Mouse (Mus musculus): ENCODE measurements around the gene Cyp4f18.

- TF ChIP-seq TBP (IDR thresholded peaks at IDR 0.05; ENCODE audit: low read depth, low read length), result no peak
- TF ChIP-seq CTCF (IDR thresholded peaks at IDR 0.05 in 2 of 3, conservative IDR thresholded peaks at IDR 0.05 in 1 of 3; ENCODE audit: control insufficient read depth in 1 of 3, insufficient read depth in 1 of 3, low read depth in 2 of 3, low read length in 3 of 3, poor library complexity in 1 of 3, severe bottlenecking in 1 of 3), result no peak
- TF ChIP-seq MAFK (IDR thresholded peaks at IDR 0.05; ENCODE audit: borderline replicate concordance, low read depth, low read length), result no peak
- no peak for TF ChIP-seq EP300 (IDR thresholded peaks at IDR 0.05; ENCODE audit: low read depth in 1 of 2, low read length in 2 of 2)
- TF ChIP-seq MAX (IDR thresholded peaks at IDR 0.05; ENCODE audit: low read length), result no peak
- TF ChIP-seq USF2 (IDR thresholded peaks at IDR 0.05; ENCODE audit: borderline replicate concordance in 1 of 2, insufficient read depth in 1 of 2, low read depth in 1 of 2, low read length in 2 of 2), result no peak
- TF ChIP-seq NELFE (IDR thresholded peaks at IDR 0.05; ENCODE audit: low read depth, low read length), result no peak
- TF ChIP-seq BHLHE40 (IDR thresholded peaks at IDR 0.05; ENCODE audit: borderline replicate concordance, low read depth, low read length), result no peak
- TF ChIP-seq GABPA (IDR thresholded peaks at IDR 0.05; ENCODE audit: low read depth, low read length), result no peak
- TF ChIP-seq ETS1 (IDR thresholded peaks at IDR 0.05; ENCODE audit: low read depth, low read length), result no peak
These were observed 42.2 kb downstream of the Cyp4f18 start for GRCm38 (mm10) chr8:71967261-71967660.

All from MEL (cell line).